Mouse (Mus musculus): ENCODE results near the gene Rasl11a.

Rasl11a gene

DNA sequence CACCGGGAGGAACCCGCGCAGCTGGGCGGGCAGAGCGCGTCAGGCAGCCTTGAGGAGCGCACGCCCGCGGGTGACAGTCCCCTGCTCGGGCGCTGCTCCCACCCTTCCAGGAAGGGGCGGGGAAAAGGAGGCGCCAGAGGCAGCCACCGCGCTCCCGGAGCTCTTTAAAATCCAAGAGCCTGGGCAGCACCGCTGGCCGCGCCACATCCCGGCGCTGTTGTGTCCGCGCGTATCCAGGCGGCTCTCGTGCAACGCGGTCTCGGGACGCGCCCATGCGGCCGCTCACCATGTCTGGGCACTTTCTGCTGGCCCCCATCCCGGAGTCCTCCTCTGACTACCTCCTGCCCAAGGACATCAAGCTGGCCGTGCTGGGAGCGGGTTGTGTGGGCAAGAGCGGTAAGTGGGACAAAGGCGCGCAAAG, at the start of gene Rasl11a:
Gene Rasl11a, plus strand, starts transcription at position 127 of the 421 bp plus-strand sequence.
- DNase-seq (ENCODE audit: low read depth, low spot score): no peak

DNA sequence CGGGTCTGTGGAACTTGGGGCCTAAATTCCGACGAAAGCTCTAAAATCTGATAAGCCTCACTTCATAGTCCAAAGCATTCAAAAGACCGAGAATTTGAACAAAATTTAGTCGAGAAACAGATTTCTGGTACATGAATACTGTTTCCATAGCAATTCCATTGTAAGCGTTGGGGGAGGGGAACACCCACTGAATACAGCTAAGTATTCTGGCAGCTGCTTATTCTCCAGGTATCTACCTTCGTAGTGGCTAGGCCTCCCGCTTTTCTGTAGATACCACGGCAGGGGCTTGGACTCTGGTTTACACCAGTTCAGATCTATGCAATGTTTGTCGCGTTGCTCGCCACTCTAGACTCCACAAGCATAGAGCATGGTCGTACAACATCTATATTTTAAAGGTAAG, 49.1 kb upstream of the Rasl11a start:
- DNase-seq (ENCODE audit: low read depth, low spot score): no peak

DNA sequence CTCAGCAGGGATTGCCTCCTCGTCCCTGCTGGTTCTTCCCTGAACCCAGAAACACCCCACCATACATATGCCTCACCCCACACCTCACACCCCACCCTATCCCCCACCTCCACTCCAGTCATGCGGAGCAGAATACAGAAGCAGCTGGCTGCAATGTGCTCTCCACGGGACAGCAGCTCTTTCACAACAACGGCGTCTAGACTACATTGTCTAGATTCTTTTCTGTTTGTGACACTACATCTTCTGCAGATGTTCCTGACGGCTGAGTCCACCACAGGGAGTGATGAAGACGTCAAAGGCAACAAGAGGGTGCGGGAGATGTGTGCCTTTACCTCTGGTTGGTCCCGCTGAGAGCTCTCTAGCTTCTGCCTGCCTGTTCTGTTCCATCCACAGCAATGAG, 46.8 kb upstream of the Rasl11a start:
- DNase-seq (ENCODE audit: low read depth, low spot score): no peak

DNA sequence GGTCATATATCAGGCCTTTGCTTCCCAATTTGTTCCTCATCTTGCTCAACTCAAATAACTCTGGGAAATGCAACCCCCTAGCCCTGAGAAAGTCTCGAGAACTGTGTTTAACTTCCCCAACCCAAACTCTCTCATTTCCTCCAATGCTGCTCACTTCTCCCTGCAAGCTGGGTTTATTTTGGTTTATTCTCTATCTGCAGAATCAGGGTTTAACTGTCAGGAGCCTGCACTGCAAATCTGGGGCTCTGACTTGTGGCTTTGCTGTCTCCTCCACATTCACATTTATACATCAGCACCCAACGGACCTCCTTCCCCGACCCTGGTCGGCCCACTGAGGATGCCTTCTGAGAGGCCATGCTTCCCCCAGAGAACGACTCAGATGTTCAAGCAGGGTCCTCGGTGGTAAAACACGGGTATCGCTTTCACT, 38.9 kb upstream of the Rasl11a start:
- DNase-seq (ENCODE audit: low read depth, low spot score): no peak

DNA sequence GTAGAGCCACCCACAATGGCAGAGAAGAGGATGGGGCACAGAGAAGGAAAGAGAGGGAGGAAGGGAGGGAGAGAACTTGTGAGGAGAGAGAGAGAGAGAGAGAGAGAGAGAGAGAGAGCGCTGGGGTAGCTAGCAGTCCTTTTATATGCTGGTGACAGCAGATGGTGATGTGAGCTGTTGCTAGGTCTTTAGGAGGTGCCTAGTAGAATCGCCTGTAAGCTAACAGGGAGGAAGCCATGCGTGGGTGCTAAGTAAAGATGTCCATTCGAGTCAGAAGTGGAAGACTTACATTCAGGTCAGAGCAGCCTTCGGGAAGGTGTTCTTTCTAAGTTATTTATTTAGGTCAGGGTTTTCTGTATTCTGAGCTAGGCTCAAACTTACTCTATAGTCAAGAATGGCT, 34.9 kb upstream of the Rasl11a start:
- DNase-seq (ENCODE audit: low read depth, low spot score): no peak

DNA sequence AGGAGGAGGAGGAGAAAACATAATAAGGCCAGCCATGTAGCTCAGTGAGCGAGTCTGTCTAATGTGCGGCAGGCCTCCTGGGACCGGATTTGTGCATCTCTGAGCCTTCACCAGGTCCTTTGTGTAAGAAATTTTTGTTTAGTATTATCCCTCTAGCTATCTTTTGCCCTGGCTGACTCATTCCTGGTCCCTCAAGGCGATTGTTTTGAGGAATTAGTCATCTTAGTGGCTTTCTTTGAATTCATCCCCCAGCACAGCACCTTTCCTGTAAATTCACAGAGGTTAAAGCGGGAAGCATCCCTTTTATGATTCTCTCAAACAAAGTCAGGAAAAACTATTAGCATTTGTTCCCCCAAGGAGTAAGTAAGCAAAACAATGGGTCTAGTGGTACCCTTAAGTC, 32.0 kb upstream of the Rasl11a start:
- DNase-seq (ENCODE audit: low read depth, low spot score): no peak

DNA sequence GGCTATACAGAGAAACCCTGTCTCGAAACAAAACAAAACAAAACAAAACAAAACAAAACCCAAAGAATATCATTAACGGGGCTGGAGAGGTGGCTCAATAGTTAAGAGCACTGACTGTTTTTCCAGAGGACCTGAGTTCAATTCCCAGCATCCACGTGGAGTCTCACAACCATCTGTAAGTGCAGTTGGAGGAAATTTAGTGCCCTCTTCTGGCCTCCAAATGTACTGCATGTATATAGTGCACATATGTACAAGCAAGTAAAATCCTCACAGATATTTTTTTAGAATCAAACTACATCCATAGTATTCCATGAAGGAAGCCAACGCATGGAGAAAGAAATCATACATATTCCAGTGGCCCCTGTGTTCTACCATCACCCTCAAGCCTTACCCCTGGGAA, 31.4 kb upstream of the Rasl11a start:
- no peak for DNase-seq (ENCODE audit: low read depth, low spot score)

DNA sequence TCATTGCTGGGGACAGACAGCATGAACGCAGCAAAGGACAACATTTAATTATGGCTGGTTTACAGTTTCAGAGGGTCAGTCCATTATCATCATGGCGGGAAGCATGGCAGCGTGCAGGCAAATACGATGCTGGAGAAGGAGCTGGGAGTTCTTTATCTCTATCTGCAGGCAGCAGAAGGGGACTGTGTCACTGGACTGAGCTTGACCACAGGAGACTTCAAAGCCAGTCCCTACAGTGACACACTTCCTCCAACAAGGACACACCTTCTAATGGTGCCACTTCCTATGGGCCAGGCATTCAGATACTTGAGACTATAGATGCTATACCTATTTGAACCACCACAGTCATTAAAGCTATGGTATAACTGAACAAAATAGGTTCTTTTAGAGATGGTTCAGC, 29.5 kb upstream of the Rasl11a start:
- DNase-seq (ENCODE audit: low read depth, low spot score): no peak

DNA sequence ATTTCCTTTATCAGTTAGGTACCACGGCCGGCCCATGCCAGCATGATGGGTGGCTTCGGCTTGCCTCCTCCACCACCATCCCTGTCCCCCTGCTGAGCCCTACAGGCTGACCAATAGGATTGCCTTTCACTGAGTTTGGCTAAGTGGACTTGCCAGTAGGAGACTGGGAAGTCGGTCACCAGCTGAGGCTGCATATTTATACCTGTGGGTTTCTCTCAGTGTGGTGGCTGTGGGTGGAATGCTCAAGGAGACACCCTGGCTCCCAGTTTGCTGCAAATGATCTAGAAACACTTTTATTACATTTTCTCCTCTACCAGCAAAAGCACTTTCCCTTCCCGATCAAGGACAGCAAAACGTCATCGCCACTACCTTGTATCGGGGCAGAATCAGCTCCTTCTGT, 27.3 kb upstream of the Rasl11a start:
- no peak for DNase-seq (ENCODE audit: low read depth, low spot score)

DNA sequence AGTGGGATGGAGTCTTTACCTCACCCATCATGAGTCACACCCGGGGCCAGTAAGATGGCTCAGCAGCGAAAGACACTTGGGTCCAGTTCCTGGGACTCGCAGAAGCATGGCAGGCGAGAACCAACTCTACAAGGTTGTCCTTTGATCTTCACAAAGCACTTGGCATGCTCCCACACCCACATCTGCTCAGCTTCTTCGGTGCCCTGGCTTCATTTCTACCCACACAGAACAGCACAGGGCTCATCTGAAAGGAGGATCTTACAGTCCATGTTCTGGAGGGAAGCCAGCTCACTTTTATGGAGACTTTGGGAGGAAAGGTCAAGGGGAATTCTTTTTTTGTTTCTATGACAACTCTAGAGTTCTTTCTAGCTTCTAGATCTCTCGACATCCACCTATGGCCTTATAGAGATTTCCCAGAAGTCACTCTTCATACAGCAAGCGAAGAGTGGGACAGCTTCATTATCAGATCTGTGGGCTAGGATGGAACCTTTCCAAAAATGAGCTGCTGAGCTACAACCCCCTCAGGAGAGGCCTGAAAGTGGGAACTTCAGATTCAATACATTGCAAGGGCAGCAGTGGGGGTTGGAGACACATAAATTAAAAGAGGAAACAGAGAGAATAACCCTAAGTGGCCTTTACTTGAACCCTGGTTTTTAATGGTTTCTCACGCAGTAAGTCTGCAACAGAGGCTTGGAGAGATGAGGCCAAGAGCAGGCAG, 25.8 kb upstream of the Rasl11a start:
- no peak for DNase-seq (ENCODE audit: low read depth, low spot score)

DNA sequence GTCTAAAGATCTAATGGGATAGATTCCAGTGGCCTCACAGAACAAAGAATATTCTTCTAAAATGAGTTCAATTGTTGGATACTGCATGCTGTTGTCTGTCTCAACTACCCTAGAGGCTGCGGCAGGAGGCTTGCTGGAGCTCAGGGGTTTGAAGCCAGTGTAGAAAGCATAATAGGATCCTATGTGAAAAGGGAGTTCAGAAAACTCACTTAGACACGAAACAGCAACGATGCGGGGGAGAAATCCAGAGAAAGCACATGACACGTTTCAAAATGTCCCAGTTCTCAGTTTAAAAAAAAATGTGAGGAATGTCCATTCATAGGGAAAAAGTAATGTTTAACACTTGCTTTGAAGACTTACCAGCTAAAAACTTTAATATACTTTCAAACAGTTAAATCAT, 21.9 kb upstream of the Rasl11a start:
- no peak for DNase-seq (ENCODE audit: low read depth, low spot score)

DNA sequence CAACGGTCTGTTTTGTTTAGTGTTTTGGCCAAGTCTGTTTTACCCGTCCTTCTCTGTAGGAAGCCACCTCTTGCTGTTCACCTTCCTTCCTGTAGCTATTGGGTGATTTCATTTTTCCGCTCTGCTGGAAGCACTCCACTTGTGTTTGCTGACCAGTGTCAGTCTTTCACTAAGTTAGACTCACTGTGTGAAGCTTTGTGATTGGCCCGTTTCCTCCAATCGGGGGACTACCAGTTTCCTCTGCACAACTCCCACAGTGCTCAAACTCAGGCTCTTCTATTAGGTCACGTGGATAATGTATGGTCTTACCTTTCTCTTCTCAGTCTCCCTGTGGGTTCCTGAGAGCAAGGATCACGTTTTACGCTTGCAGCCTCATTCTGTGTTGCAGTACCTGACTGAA, 15.3 kb upstream of the Rasl11a start:
- DNase-seq (ENCODE audit: low read depth, low spot score): no peak

DNA sequence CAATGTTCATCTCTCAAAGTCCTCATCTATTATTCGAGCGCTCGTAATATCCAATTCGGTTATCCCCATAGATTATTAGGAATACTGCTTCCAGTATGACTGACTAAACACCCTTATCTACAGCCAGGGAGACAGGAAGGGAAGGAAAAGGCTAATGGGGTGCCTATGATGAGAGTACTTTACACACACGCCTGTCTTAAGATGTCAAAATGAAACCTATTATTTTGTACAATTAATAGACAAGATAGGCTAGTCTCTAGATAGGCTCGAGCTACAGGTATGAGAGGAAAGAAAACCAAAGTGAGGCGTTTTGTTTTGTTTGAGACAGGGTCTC, 12.5 kb upstream of the Rasl11a start:
- no peak for DNase-seq (ENCODE audit: low read depth, low spot score)

DNA sequence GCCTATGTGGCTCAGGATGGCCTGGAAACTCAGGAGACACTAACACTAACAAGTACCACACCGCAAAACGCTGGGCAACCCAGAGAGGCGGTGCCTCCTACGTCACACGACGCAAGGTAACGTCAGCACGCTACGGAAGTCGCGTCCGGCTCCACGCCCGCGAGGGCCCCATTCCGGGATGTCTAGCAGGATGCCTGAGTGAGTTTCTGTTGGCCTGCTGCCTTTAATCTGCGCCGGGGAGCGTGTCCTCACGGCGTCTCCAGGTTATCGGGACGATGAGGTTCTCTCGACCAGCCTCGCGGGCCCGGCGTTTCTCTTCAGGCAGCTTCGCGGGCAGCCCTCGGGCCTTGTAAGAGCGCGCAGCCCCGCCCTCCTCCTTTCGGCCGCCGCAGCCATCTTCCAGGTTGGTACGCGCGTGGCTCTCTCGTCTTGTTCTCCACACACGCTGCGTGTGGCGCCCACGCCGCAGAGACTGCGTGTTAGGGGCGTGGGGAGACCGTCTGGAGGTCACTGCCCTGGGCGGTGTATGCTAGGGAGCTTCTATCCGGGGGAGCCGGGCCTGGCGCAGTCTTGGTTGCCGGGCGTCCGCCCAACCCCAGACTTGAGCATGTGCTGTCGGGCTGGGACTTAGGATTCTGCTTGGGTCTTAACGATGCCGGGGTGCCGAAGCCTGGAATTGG, 12.0 kb upstream of the Rasl11a start, which contains the start of gene Rpl21:
Gene Rpl21, plus strand, starts transcription at position 122 of the 680 bp plus-strand sequence.
- peak; percentile 89 for DNase-seq (ENCODE audit: low read depth, low spot score)

DNA sequence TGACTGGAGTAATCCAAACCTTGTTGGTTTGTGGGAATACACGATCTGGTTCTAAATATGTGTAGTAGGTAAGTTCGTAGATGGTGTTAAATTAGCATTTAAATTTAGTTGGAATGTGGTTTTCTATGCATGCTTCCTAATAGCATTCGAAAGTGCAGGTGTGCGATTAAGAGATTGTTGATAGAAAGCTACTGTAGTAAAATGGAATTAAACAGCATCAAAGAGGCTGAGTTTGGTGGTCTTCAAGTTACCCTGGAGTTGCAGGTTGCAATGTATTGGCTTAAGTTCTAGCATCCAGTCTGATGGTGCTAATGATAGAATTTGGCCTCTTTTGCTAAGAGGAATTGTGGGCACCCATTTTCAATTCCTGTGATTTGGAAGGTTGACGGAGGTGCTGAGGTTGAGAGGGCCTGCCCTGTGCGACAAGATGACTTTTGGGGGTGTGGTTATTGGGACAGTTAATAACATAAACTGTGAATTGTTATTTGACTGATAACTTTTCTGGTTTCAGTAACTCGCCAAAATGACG, 11.1 kb upstream of the Rasl11a start:
- no peak for DNase-seq (ENCODE audit: low read depth, low spot score)

DNA sequence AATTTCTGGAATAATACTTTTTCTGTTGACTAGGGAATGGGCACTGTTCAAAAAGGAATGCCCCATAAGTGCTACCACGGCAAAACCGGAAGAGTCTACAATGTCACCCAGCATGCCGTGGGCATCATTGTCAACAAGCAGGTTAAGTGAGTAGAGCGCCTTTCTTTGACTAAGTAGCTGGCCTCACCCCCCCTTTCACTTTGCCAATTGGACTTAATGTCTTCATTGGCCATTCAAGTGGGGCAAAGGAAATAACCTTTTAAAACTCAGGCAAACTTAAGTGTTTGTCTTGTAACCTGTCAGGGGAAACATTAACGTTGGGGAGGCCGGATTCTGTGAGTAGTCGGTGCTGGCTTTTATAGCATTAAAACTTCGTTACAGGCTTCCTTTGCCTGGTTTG, 9.9 kb upstream of the Rasl11a start:
- DNase-seq (ENCODE audit: low read depth, low spot score): no peak

DNA sequence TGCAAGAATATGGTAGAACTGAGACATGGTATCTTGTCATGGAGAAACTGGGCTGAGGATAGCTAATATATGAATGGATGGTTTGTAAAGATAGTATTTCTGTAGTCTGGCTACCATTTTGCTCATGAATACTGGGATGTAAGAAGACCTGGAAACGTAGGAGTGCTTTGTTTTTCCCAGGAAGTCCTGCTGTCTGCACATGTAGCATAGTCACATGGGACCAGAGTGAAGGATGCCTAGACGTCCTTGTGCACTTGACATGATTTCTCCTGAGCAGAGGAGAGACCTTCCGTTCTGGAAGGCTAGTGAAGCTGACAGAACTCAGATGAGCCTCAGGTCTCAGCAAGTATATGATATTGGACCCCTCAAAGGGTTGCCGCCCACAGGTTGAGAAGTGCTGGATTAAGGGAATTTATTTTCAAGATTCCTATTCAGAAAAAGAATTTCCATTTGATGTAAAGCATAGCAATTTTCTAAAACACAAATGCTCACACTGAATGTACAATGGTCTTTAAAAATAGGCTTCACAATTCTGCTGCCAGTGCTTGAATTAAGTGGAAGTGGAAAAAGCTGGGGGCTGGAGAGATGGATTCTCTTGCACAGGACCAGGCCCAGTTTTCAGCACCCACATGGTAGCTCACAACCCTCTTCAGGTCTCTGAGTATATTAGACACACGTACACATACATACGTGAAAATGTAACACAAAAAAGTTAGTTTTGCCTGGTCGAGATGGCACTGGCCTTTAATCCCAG, 6.7 kb upstream of the Rasl11a start:
- DNase-seq (ENCODE audit: low read depth, low spot score): no peak

DNA sequence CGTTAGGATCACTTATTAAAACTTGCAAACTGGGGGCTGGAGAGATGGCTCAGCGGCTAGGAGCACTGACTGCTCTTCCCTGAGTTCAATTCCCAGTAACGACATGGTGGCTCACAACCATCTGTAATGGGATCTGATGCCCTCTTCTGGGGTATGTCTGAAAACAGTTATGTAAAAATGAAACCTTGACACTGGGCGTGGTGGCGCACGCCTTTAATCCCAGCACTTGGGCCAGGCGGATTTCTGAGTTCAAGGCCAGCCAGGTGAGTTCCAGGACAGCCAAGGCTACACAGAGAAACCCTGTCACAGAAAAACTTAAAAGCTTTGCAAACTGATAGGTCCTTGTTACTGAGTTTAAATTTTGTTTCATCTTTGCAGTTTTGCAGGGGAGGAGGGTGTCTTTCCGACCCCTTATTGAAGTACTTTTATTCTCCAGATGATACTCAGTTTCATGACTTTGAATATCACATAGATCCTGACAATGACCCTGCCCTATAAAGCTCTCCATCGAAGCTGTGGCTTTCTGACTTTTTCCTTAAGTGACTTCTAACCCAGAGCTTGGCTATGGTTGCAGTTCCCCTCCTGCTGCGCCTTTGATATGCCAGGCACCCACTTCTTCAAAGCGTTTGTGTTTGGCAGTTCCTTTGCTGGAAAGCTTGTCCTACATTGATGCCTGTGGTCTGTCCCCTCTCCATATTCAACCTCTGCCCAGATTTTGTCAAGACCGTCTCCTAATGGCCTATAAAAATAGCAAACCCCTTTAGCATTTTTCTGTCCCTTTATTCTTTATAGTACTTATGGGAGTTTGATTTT, 5.8 kb upstream of the Rasl11a start:
- no peak for DNase-seq (ENCODE audit: low read depth, low spot score)

DNA sequence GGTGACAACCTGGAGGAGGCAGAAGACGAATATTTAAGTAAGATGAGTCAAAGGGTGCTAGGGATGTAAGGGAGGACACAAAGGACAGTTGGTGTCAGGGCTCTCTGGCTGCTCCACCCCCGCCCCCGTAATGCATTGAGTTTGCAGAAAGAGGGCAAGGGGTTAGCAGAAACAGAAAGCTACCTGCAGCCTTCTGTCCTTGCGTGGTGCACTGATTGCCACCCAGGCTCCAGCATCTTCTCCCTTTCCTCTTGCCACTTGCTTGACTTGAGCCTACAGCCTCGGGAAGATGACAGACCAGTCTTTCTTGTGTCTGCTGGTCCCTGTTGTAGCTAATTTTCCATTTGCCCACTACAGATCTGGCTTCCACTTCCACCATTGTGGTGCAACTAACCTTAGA, 5.1 kb upstream of the Rasl11a start:
- no peak for DNase-seq (ENCODE audit: low read depth, low spot score)

DNA sequence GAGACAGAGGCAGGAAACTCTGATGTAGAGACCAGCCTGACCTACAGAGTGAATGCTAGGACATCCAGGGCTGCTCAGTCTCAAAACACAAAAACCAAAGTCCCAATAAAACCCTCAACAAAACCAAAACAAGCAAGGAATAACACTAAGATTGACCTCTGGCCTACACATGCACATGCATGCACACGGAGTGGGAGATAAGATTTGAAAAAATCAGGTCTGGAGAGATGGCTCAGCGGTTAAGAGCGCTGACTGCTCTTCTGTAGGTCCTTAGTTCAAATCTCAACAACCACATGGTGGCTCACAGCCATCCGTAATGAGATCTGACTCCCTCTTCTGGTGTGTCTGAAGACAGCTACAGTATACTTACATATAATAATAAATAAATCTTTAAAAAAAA, 4.4 kb upstream of the Rasl11a start:
- no peak for DNase-seq (ENCODE audit: low read depth, low spot score)

DNA sequence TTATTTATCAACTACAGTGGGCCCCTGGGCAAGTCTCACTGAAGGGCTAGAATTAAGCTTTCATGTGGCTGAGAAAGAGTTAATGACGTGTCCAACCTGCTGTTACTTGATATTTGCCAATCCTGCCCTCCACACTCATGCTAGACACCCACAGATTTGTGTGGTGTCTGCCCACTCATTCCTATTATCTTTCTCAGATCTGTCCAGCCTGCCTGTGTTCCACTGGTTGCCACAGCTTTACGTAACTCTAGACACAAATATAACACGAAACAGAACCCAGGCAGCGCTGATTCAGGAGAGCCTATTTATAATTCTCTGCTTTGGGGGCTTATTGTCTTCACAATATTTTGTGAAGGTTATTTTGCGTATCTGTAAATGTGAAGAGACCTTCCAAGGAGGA, 3.6 kb upstream of the Rasl11a start:
- DNase-seq (ENCODE audit: low read depth, low spot score): no peak

DNA sequence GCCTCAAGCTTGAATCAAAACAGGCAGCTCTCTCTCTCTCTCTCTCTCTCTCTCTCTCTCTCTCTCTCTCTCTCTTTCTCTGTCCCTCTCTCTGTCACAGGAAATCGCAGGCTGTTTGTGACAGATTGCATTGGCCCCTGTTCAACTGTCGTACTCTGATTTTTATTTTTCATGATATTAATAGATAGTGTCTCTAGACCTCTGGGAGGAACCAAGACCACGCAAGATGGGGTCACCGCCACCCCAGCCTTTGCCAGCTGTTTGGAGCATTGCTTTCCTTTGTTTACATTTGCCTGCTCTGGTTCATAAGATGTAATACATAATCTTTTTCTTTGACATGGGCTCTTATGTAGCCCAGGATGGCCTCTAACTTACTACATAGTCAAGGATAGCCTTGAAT, 2.9 kb upstream of the Rasl11a start:
- no peak for DNase-seq (ENCODE audit: low read depth, low spot score)

All from WW6 (cell line).